Mouse (Mus musculus) embryonic facial prominence, embryonic 12.5 days (tissue): Measurements from ENCODE around the gene Dab2ip. TPM values are rescaled to one million over a fixed set of nuclear protein-coding genes. Genes with fewer than 3 reads are reported as not detected.

Experiments
- ATAC-seq: fragments of 200-750 bp; cut with Nextera tagmentation; 2 replicates; pipeline ENCODE4 v1.8.0; 2017; ENCODE audit not compliant: insufficient number of reproducible peaks, insufficient read depth, low FRiP score, low TSS enrichment
- H3K27ac ChIP-seq: fragments of 300-500 bp; sonication (generic); 2 replicates; pipeline ENCODE4 v1.5.1; 2016; ENCODE audit warnings: mild to moderate bottlenecking
- H3K27me3 ChIP-seq: fragments of 300-500 bp; sonication (generic); 2 replicates; pipeline ENCODE4 v1.6.1; 2016; ENCODE audit warnings: mild to moderate bottlenecking, moderate library complexity
- H3K36me3 ChIP-seq: fragments of 300-500 bp; sonication (generic); 2 replicates; pipeline ENCODE4 v1.6.1; 2016; ENCODE audit warnings: mild to moderate bottlenecking
- H3K4me1 ChIP-seq: fragments of 300-500 bp; sonication (generic); 2 replicates; pipeline ENCODE4 v1.6.1; 2016
- H3K4me2 ChIP-seq: fragments of 300-500 bp; sonication (generic); replicated peaks from 2 replicates; pipeline ENCODE4 v1.6.1; 2016; ENCODE audit warnings: mild to moderate bottlenecking, moderate library complexity
- H3K4me3 ChIP-seq: fragments of 300-500 bp; sonication (generic); 2 replicates; pipeline ENCODE4 v1.5.1; 2016; ENCODE audit warnings: mild to moderate bottlenecking
- H3K9ac ChIP-seq: fragments of 300-500 bp; sonication (generic); 2 replicates; pipeline ENCODE4 v1.6.1; 2016; ENCODE audit warnings: mild to moderate bottlenecking, moderate library complexity
- H3K9me3 ChIP-seq: fragments of 300-500 bp; sonication (generic); 2 replicates; pipeline ENCODE4 v1.6.1; 2016; ENCODE audit warnings: mild to moderate bottlenecking, moderate library complexity
- WGBS: fragments of 180-500 bp; shearing (Covaris S2); methylation state at CpG from one replicate; pipeline ENCODE4 v1.1.7; 2016; 5-methylcytosine and 5-hydroxymethylcytosine counted together
- polyA plus RNA-seq: library from polyadenylated mRNA; unstranded; fragments of >200 nt; fragmentation: Nextera tagmentation; extraction: Ambion mirVana; gene quantifications from 2 replicates; pipeline ENCODE4 v1.2.1, GENCODE M21; 2016

Dab2ip gene
- polyA plus RNA-seq, 1 experiment from 2014 or later, result 61.0 TPM

- WGBS, result 32% methylated on average over 5 of the region's 5 CpGs
- no peak overlapping the region for H3K4me2 ChIP-seq
- no peak for ATAC-seq
- peaks cover 73% of the 10 kb centered on the region for H3K36me3 ChIP-seq
- no peaks in the 10 kb centered on the region for H3K27me3 ChIP-seq
- H3K9ac ChIP-seq, result 0 out of 2 replicates have a peak overlapping the region, but pooled peaks have one; percentile 20
- H3K27ac ChIP-seq, result peak overlapping the region; percentile 58
- H3K4me3 ChIP-seq, result no peak overlapping the region
- peaks cover 18% of the 10 kb centered on the region for H3K4me1 ChIP-seq
- H3K9me3 ChIP-seq, result no peaks in the 10 kb centered on the region
Observed at GRCm38 (mm10) chr2:35728633-35729032, 170.6 kb downstream of the Dab2ip start.

GRCm38 (mm10) chr2:35729077-35730065 lies 171.3 kb downstream of the Dab2ip start:
- peaks cover 18% of the 10 kb centered on the region for H3K4me1 ChIP-seq
- H3K36me3 ChIP-seq, result peaks cover 67% of the 10 kb centered on the region
- ATAC-seq, result peak; percentile 53
- H3K4me2 ChIP-seq, result no peak overlapping the region
- WGBS, result 31% methylated on average over 16 of the region's 16 CpGs
- no peaks in the 10 kb centered on the region for H3K27me3 ChIP-seq
- H3K4me3 ChIP-seq, result no peak overlapping the region
- peak overlapping the region; percentile 20; the same call in 1 of the 2 replicates for H3K9ac ChIP-seq
- H3K27ac ChIP-seq, result peak overlapping the region; percentile 58
- H3K9me3 ChIP-seq, result no peaks in the 10 kb centered on the region

DNA sequence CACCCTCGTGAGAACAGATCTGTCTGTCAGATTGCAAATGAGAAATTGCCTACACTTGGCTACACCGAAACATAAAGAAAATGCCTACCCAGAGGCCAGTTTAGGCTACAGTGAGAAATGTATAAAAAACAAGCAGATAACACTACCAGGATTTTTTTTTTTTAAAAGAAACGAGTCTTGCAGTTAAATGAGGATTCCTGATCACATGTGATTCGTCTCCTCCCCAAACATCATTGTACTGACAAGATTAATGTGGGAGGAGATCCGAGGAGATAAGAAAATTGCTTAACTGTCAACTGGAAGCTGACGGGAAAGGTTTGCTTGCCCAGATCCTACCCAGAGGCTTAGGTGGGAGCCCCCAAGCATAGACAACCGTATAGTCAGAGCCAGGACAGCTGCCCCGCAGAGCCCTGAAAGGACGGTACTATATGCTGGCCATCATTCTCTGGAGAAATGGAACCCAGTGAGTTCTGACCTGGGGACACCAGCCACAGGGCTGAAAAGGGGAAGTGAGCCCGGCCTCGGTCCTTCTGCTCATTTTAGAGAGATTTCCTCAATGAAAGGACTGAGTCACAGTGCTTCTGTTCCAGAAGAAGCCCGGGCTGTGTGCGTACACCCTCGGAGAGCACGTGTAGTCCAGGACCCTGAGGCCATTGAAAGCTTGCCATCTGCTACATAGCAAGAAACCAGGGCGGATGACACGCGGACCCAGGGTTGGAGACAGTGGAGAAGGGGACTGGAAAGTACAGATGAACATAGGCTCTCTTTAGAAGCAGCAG lies 173.8 kb downstream of the Dab2ip start:
- Histone ChIP-seq H3K27me3 (no peaks in the 10 kb centered on the region), H3K27ac (no peak overlapping the region), H3K9ac (no peak overlapping the region), H3K4me1 (peaks cover 18% of the 10 kb centered on the region), H3K36me3 (peaks cover 45% of the 10 kb centered on the region), H3K4me2 (no peak overlapping the region), H3K9me3 (no peaks in the 10 kb centered on the region), H3K4me3 (no peak overlapping the region)
- 73% methylated on average over 18 of the region's 18 CpGs for WGBS
- no peak for ATAC-seq

DNA sequence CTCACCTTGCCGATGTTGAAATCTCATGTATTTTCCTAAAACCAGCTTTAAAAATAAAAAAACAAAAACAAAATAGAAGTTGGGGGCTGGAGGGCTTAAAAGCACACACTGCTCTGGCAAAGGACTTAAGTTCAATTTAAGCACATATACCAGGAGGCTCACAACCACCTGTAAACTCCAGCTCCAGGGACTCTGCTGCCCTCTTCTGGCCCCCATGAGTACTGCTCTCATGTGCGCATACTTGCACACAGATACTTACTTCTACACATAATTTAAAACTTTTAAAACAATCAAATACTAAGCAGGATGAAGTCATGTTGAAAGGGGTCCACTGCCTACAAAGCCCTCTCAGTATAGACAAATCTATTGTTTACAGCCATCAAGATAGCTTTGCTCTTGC lies 176.9 kb downstream of the Dab2ip start:
- Histone ChIP-seq H3K4me3 (no peak overlapping the region), H3K27me3 (no peaks in the 10 kb centered on the region), H3K9ac (no peak overlapping the region), H3K36me3 (peaks cover 17% of the 10 kb centered on the region), H3K27ac (no peak overlapping the region), H3K4me1 (peaks cover 13% of the 10 kb centered on the region), H3K9me3 (no peaks in the 10 kb centered on the region), H3K4me2 (no peak overlapping the region)
- ATAC-seq, result no peak
- 96% methylated on average over 2 of the region's 2 CpGs for WGBS

- Histone ChIP-seq H3K27ac (no peak overlapping the region), H3K4me2 (no peak overlapping the region), H3K27me3 (no peaks in the 10 kb centered on the region), H3K9ac (no peak overlapping the region), H3K4me3 (no peak overlapping the region), H3K36me3 (peaks cover 9% of the 10 kb centered on the region), H3K9me3 (no peaks in the 10 kb centered on the region), H3K4me1 (peaks cover 15% of the 10 kb centered on the region)
- WGBS, result 85% methylated on average over 2 of the region's 2 CpGs
- ATAC-seq, result no peak
Observed at GRCm38 (mm10) chr2:35736061-35736460, 178.0 kb downstream of the Dab2ip start.

DNA sequence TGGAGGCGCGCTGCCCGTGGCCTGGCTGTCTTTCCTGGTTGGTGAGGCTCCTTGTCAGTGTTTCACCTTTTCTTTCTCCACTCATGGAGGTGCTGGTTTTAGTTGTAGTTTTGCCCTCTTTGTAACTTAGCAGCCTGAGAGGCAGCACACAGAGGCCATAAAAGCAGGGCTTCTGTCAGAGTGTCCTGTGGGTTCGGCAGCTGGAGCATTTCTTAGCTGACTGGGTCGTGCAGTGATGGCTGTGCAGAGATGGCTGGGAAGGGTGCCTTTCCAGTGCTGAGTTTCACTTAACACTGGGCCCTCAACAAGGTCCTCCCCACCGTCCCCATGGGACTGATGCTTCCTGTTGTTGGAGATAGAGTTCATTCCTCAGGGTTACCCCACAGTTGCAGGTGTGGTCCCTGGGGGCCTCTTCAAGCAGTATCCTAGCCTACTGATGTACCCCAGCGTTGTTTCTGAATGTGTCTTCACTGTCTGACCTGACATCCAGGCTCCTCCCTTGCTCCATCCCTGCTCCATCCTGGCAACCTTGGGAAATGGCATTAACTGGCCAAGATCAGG lies 179.5 kb downstream of the Dab2ip start:
- no peak overlapping the region for H3K27ac ChIP-seq
- no peak overlapping the region for H3K4me2 ChIP-seq
- no peaks in the 10 kb centered on the region for H3K27me3 ChIP-seq
- no peak overlapping the region for H3K4me3 ChIP-seq
- ATAC-seq, result no peak
- peaks cover 18% of the 10 kb centered on the region for H3K4me1 ChIP-seq
- H3K9ac ChIP-seq, result no peak overlapping the region
- 79% methylated on average over 7 of the region's 7 CpGs for WGBS
- no peaks in the 10 kb centered on the region; the same call in 1 of the 2 replicates for H3K36me3 ChIP-seq
- no peaks in the 10 kb centered on the region for H3K9me3 ChIP-seq

DNA sequence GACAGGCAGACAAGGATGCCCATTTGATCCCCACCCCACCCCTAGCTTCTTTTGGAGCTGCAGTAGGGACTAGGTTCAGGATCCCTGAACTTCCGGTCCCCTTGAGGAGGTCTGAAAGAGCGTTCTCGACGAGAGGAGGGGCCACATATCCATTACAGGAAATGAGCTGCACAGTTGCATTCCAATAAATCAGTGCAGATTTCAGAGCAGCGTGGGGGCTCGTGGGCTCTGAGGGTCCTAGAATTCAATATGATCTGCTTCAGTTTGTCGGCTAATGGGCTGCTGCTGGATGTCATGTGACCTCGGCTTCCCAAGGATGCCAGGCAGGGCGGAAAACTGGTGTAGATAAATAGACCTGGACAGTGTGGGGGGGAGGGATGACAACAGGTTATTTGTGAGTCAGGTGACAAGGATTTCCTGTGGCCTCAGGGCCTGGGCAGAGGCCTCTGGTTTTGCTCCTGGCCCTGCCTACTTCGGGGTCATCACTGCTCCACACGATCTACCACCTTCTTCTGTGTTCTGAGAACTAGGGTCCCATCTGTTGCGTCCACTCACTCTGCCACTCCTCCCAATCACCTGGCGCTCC lies 181.7 kb downstream of the Dab2ip start:
- Histone ChIP-seq H3K9me3 (no peaks in the 10 kb centered on the region), H3K4me3 (no peak overlapping the region), H3K27me3 (no peaks in the 10 kb centered on the region), H3K27ac (peak overlapping the region; percentile 71), H3K4me2 (peak overlapping the region; percentile 20; the same call in 1 of the 2 replicates), H3K9ac (no peak overlapping the region), H3K4me1 (peaks cover 18% of the 10 kb centered on the region), H3K36me3 (no peaks in the 10 kb centered on the region)
- peak; percentile 25; the same call in 1 of the 2 replicates for ATAC-seq
- 29% methylated on average over 13 of the region's 13 CpGs for WGBS

GRCm38 (mm10) chr2:35745876-35746275 lies 187.8 kb downstream of the Dab2ip start:
- no peaks in the 10 kb centered on the region for H3K27me3 ChIP-seq
- H3K27ac ChIP-seq, result no peak overlapping the region
- peaks cover 26% of the 10 kb centered on the region for H3K4me1 ChIP-seq
- WGBS, result 83% methylated on average over 10 of the region's 10 CpGs
- H3K36me3 ChIP-seq, result no peaks in the 10 kb centered on the region
- no peak for ATAC-seq
- no peak overlapping the region for H3K4me2 ChIP-seq
- H3K4me3 ChIP-seq, result no peak overlapping the region
- no peaks in the 10 kb centered on the region for H3K9me3 ChIP-seq
- no peak overlapping the region for H3K9ac ChIP-seq

GRCm38 (mm10) chr2:35746638-35747037 lies 188.6 kb downstream of the Dab2ip start:
- WGBS, result 55% methylated on average over 6 of the region's 7 CpGs
- no peak overlapping the region for H3K27ac ChIP-seq
- H3K4me3 ChIP-seq, result no peak overlapping the region
- no peak overlapping the region for H3K9ac ChIP-seq
- H3K4me1 ChIP-seq, result peaks cover 22% of the 10 kb centered on the region
- no peaks in the 10 kb centered on the region for H3K9me3 ChIP-seq
- no peaks in the 10 kb centered on the region for H3K36me3 ChIP-seq
- H3K4me2 ChIP-seq, result no peak overlapping the region
- no peaks in the 10 kb centered on the region for H3K27me3 ChIP-seq
- no peak for ATAC-seq

GRCm38 (mm10) chr2:35747371-35748035 lies 189.4 kb downstream of the Dab2ip start:
- Histone ChIP-seq H3K9ac (no peak overlapping the region), H3K9me3 (no peaks in the 10 kb centered on the region), H3K27ac (no peak overlapping the region), H3K4me2 (no peak overlapping the region), H3K4me1 (peaks cover 22% of the 10 kb centered on the region), H3K27me3 (no peaks in the 10 kb centered on the region), H3K36me3 (no peaks in the 10 kb centered on the region), H3K4me3 (no peak overlapping the region)
- no peak for ATAC-seq
- 74% methylated on average over 12 of the region's 12 CpGs for WGBS
